Mouse (Mus musculus): Measurements from ENCODE around the gene Acvr1b. TPM values are rescaled to one million over a fixed set of nuclear protein-coding genes. Genes with fewer than 3 reads are reported as not detected.

Gene Acvr1b
- polyA plus RNA-seq, 1 experiment from 2014 or later, result 10.5 TPM

GRCm38 (mm10) chr15:101256463-101257206, 82.8 kb downstream of the Acvr1b start:
- no peaks in the 10 kb centered on the region for H3K9me3 ChIP-seq (replicated peaks; ENCODE audit: control insufficient read depth, low read length)
- H3K4me1 ChIP-seq (ENCODE audit: control insufficient read depth, insufficient read depth, low read length), result no peaks in the 10 kb centered on the region
- no peaks in the 10 kb centered on the region for H3K36me3 ChIP-seq (replicated peaks; ENCODE audit: control insufficient read depth, insufficient read depth, low read depth, low read length)
- no peak overlapping the region for H3K4me3 ChIP-seq (ENCODE audit: low read depth, low read length)
- ATAC-seq (replicated peaks; ENCODE audit: insufficient number of reproducible peaks, low FRiP score, low TSS enrichment, low read depth) (no peak), DNase-seq (ENCODE audit: low spot score) (no peak)
- H3K27ac ChIP-seq (replicated peaks; ENCODE audit: low read depth, low read length), result no peak overlapping the region
- WGBS, result 77% methylated on average over 14 of the region's 14 CpGs
- H3K4me2 ChIP-seq (ENCODE audit: low read depth, low read length), result peak overlapping the region; percentile 13; the same call in 1 of the 2 replicates
- H3K9ac ChIP-seq (replicated peaks; ENCODE audit: low read length), result no peak overlapping the region
- H3K27me3 ChIP-seq (ENCODE audit: control insufficient read depth, insufficient read depth, low read length), result no peaks in the 10 kb centered on the region; the same call in 1 of the 2 replicates

GRCm38 (mm10) chr15:101258420-101258819, 84.6 kb downstream of the Acvr1b start:
- H3K27ac ChIP-seq (replicated peaks; ENCODE audit: low read depth, low read length), result no peak overlapping the region
- no peak overlapping the region for H3K9ac ChIP-seq (replicated peaks; ENCODE audit: low read length)
- no peaks in the 10 kb centered on the region; the same call in 1 of the 2 replicates for H3K27me3 ChIP-seq (ENCODE audit: control insufficient read depth, insufficient read depth, low read length)
- DNase-seq (ENCODE audit: low spot score), result no peak
- H3K4me2 ChIP-seq (ENCODE audit: low read depth, low read length), result no peak overlapping the region
- 87% methylated on average over 11 of the region's 11 CpGs for WGBS
- H3K9me3 ChIP-seq (replicated peaks; ENCODE audit: control insufficient read depth, low read length), result no peaks in the 10 kb centered on the region
- no peak for ATAC-seq (replicated peaks; ENCODE audit: insufficient number of reproducible peaks, low FRiP score, low TSS enrichment, low read depth)
- no peak overlapping the region for H3K4me3 ChIP-seq (ENCODE audit: low read depth, low read length)
- H3K4me1 ChIP-seq (ENCODE audit: control insufficient read depth, insufficient read depth, low read length), result no peaks in the 10 kb centered on the region
- no peaks in the 10 kb centered on the region for H3K36me3 ChIP-seq (replicated peaks; ENCODE audit: control insufficient read depth, insufficient read depth, low read depth, low read length)

GRCm38 (mm10) chr15:101259922-101260321, 86.1 kb downstream of the Acvr1b start:
- Histone ChIP-seq H3K4me2 (ENCODE audit: low read depth, low read length) (no peak overlapping the region), H3K4me1 (ENCODE audit: control insufficient read depth, insufficient read depth, low read length) (no peaks in the 10 kb centered on the region), H3K9me3 (replicated peaks; ENCODE audit: control insufficient read depth, low read length) (no peaks in the 10 kb centered on the region), H3K9ac (replicated peaks; ENCODE audit: low read length) (no peak overlapping the region), H3K27ac (replicated peaks; ENCODE audit: low read depth, low read length) (no peak overlapping the region), H3K36me3 (replicated peaks; ENCODE audit: control insufficient read depth, insufficient read depth, low read depth, low read length) (no peaks in the 10 kb centered on the region), H3K4me3 (ENCODE audit: low read depth, low read length) (no peak overlapping the region), H3K27me3 (ENCODE audit: control insufficient read depth, insufficient read depth, low read length) (no peaks in the 10 kb centered on the region; the same call in 1 of the 2 replicates)
- ATAC-seq (replicated peaks; ENCODE audit: insufficient number of reproducible peaks, low FRiP score, low TSS enrichment, low read depth) (no peak), DNase-seq (ENCODE audit: low spot score) (no peak)
- WGBS, result 81% methylated on average over 3 of the region's 3 CpGs

- H3K36me3 ChIP-seq (replicated peaks; ENCODE audit: control insufficient read depth, insufficient read depth, low read depth, low read length), result no peaks in the 10 kb centered on the region
- DNase-seq (ENCODE audit: low spot score) (no peak), ATAC-seq (replicated peaks; ENCODE audit: insufficient number of reproducible peaks, low FRiP score, low TSS enrichment, low read depth) (no peak)
- no peak overlapping the region for H3K4me3 ChIP-seq (ENCODE audit: low read depth, low read length)
- no peaks in the 10 kb centered on the region for H3K9me3 ChIP-seq (replicated peaks; ENCODE audit: control insufficient read depth, low read length)
- H3K4me1 ChIP-seq (ENCODE audit: control insufficient read depth, insufficient read depth, low read length), result no peaks in the 10 kb centered on the region
- H3K4me2 ChIP-seq (ENCODE audit: low read depth, low read length), result no peak overlapping the region
- H3K27ac ChIP-seq (replicated peaks; ENCODE audit: low read depth, low read length), result no peak overlapping the region
- H3K27me3 ChIP-seq (ENCODE audit: control insufficient read depth, insufficient read depth, low read length), result no peaks in the 10 kb centered on the region; the same call in 1 of the 2 replicates
- WGBS, result 49% methylated on average over 10 of the region's 10 CpGs
- H3K9ac ChIP-seq (replicated peaks; ENCODE audit: low read length), result no peak overlapping the region; the same call in 1 of the 2 replicates
These were observed 86.5 kb downstream of the Acvr1b start for GRCm38 (mm10) chr15:101260387-101260786.

GRCm38 (mm10) chr15:101260874-101261622, 87.2 kb downstream of the Acvr1b start:
- H3K27me3 ChIP-seq (ENCODE audit: control insufficient read depth, insufficient read depth, low read length), result no peaks in the 10 kb centered on the region; the same call in 1 of the 2 replicates
- WGBS, result 60% methylated on average over 13 of the region's 13 CpGs
- DNase-seq (ENCODE audit: low spot score), result no peak
- no peak for ATAC-seq (replicated peaks; ENCODE audit: insufficient number of reproducible peaks, low FRiP score, low TSS enrichment, low read depth)
- no peaks in the 10 kb centered on the region for H3K9me3 ChIP-seq (replicated peaks; ENCODE audit: control insufficient read depth, low read length)
- H3K4me2 ChIP-seq (ENCODE audit: low read depth, low read length), result no peak overlapping the region
- H3K27ac ChIP-seq (replicated peaks; ENCODE audit: low read depth, low read length), result peak overlapping the region; percentile 54; the same call in 1 of the 2 replicates
- no peaks in the 10 kb centered on the region for H3K36me3 ChIP-seq (replicated peaks; ENCODE audit: control insufficient read depth, insufficient read depth, low read depth, low read length)
- H3K4me1 ChIP-seq (ENCODE audit: control insufficient read depth, insufficient read depth, low read length), result peaks cover 1% of the 10 kb centered on the region; the same call in 1 of the 2 replicates
- H3K4me3 ChIP-seq (ENCODE audit: low read depth, low read length), result no peak overlapping the region
- peak overlapping the region; percentile 23 for H3K9ac ChIP-seq (replicated peaks; ENCODE audit: low read length)

- H3K36me3 ChIP-seq (replicated peaks; ENCODE audit: control insufficient read depth, insufficient read depth, low read depth, low read length), result no peaks in the 10 kb centered on the region
- H3K9me3 ChIP-seq (replicated peaks; ENCODE audit: control insufficient read depth, low read length), result no peaks in the 10 kb centered on the region
- no peak overlapping the region for H3K4me2 ChIP-seq (ENCODE audit: low read depth, low read length)
- H3K9ac ChIP-seq (replicated peaks; ENCODE audit: low read length), result no peak overlapping the region
- ATAC-seq (replicated peaks; ENCODE audit: insufficient number of reproducible peaks, low FRiP score, low TSS enrichment, low read depth) (no peak), DNase-seq (ENCODE audit: low spot score) (no peak)
- H3K4me3 ChIP-seq (ENCODE audit: low read depth, low read length), result no peak overlapping the region
- no peak overlapping the region for H3K27ac ChIP-seq (replicated peaks; ENCODE audit: low read depth, low read length)
- peaks cover under 1% of the 10 kb centered on the region; the same call in 1 of the 2 replicates for H3K27me3 ChIP-seq (ENCODE audit: control insufficient read depth, insufficient read depth, low read length)
- 54% methylated on average over 5 of the region's 5 CpGs for WGBS
- H3K4me1 ChIP-seq (ENCODE audit: control insufficient read depth, insufficient read depth, low read length), result peaks cover 3% of the 10 kb centered on the region; the same call in 1 of the 2 replicates
These were observed 88.6 kb downstream of the Acvr1b start for GRCm38 (mm10) chr15:101262502-101262901.
